Mouse (Mus musculus) CH12.LX (cell line): ENCODE measurements around the gene Slc16a2.

ENCODE experiments used
- CTCF ChIP-seq, 2 experiments: IDR thresholded peaks in 1 of 2; conservative IDR thresholded peaks in 1 of 2; 2 replicates each; pipeline ENCODE4 v1.5.1; 2011 to 2012; ENCODE audit warnings: low read depth in 2 of 2, low read length in 2 of 2, improper control_type of control experiment in 1 of 2, inconsistent platforms in 1 of 2, mild to moderate bottlenecking in 1 of 2, moderate library complexity in 1 of 2
- MYC ChIP-seq: IDR thresholded peaks from 2 replicates; pipeline ENCODE4 v1.6.1; 2011; ENCODE audit warnings: low read depth, mild to moderate bottlenecking, improper control_type of control experiment, low read length
- POLR2A ChIP-seq: IDR thresholded peaks from 2 replicates; pipeline ENCODE4 v1.6.1; 2011; ENCODE audit warnings: low read depth, mild to moderate bottlenecking, improper control_type of control experiment, low read length
- POLR2AphosphoS2 ChIP-seq: IDR thresholded peaks from 2 replicates; pipeline ENCODE4 v1.6.1; 2011; ENCODE audit warnings: low read depth, low read length, improper control_type of control experiment

- TF ChIP-seq POLR2A = no peak
- no peak for TF ChIP-seq CTCF (conservative IDR thresholded peaks at IDR 0.05 in 1 of 2, IDR thresholded peaks at IDR 0.05 in 1 of 2; ENCODE audit: low read depth in 2 of 2, low read length in 2 of 2)
- TF ChIP-seq POLR2AphosphoS2 = no peak
- no peak for TF ChIP-seq MYC
These were observed 88.7 kb downstream of the Slc16a2 start for GRCm38 (mm10) chrX:103733091-103733490.
